Mouse (Mus musculus) stomach, postnatal 0 days (tissue): ENCODE measurements around the gene Foxn3. TPM values are rescaled to one million over a fixed set of nuclear protein-coding genes. Genes with fewer than 3 reads are reported as not detected.

Source experiments
- ATAC-seq: fragments of 200-750 bp; cut with Nextera tagmentation; 2 replicates; pipeline ENCODE4 v1.8.0; 2017; ENCODE audit not compliant: low FRiP score, low TSS enrichment
- DNase-seq: peaks from one replicate; pipeline ENCODE4 v3.0.0-alpha.2; 2016; ENCODE audit warnings: low spot score
- H3K27ac ChIP-seq: fragments of 300-500 bp; sonication (generic); replicated peaks from 2 replicates; pipeline ENCODE4 v1.5.1; 2014; ENCODE audit warnings: mild to moderate bottlenecking, control low read depth
- H3K27me3 ChIP-seq: fragments of 300-500 bp; sonication (generic); 2 replicates; pipeline ENCODE4 v1.6.1; 2014; ENCODE audit warnings: low read length; ENCODE audit not compliant: control insufficient read depth, insufficient read depth
- H3K36me3 ChIP-seq: fragments of 300-500 bp; sonication (generic); 2 replicates; pipeline ENCODE4 v1.6.1; 2014; ENCODE audit warnings: low read length, mixed read lengths; ENCODE audit not compliant: control insufficient read depth, insufficient read depth
- H3K4me1 ChIP-seq: fragments of 300-500 bp; sonication (generic); replicated peaks from 2 replicates; pipeline ENCODE4 v1.6.1; 2014; ENCODE audit warnings: antibody characterized with exemption; ENCODE audit not compliant: control insufficient read depth, insufficient read depth
- H3K4me2 ChIP-seq: fragments of 300-500 bp; sonication (generic); replicated peaks from 2 replicates; pipeline ENCODE4 v1.6.1; 2014; ENCODE audit warnings: low read depth, mild to moderate bottlenecking, control low read depth, moderate library complexity
- H3K4me3 ChIP-seq: fragments of 300-500 bp; sonication (generic); 2 replicates; pipeline ENCODE4 v1.5.1; 2014; ENCODE audit warnings: low read depth, low read length, control low read depth
- H3K9ac ChIP-seq: fragments of 300-500 bp; sonication (generic); 2 replicates; pipeline ENCODE4 v1.6.1; 2014; ENCODE audit warnings: mild to moderate bottlenecking, low read length, control low read depth, mixed read lengths
- H3K9me3 ChIP-seq: fragments of 300-500 bp; sonication (generic); 2 replicates; pipeline ENCODE4 v1.6.1; 2016; ENCODE audit warnings: low read length; ENCODE audit not compliant: control insufficient read depth
- CTCF ChIP-seq: IDR thresholded peaks from 2 replicates; pipeline ENCODE4 v1.5.1; 2016; ENCODE audit warnings: antibody characterized with exemption, low read depth, mild to moderate bottlenecking, moderate library complexity
- EP300 ChIP-seq: optimal IDR thresholded peaks from 2 replicates; pipeline ENCODE3; 2016; ENCODE audit warnings: antibody characterized with exemption
- WGBS: fragments of 180-500 bp; shearing (Covaris S2); extraction: QIAGEN DNeasy Blood & Tissue Kit; methylation state at CpG from one replicate; pipeline ENCODE4 v1.1.7; 2014; 5-methylcytosine and 5-hydroxymethylcytosine counted together
- polyA plus RNA-seq: library from polyadenylated mRNA; unstranded; fragments of >200 nt; fragmentation: Nextera tagmentation; extraction: Ambion mirVana; gene quantifications from 2 replicates; pipeline ENCODE4 v1.2.1, GENCODE M21; 2015

Gene Foxn3
- polyA plus RNA-seq, 1 experiment from 2014 or later, result 40.1 TPM

DNA sequence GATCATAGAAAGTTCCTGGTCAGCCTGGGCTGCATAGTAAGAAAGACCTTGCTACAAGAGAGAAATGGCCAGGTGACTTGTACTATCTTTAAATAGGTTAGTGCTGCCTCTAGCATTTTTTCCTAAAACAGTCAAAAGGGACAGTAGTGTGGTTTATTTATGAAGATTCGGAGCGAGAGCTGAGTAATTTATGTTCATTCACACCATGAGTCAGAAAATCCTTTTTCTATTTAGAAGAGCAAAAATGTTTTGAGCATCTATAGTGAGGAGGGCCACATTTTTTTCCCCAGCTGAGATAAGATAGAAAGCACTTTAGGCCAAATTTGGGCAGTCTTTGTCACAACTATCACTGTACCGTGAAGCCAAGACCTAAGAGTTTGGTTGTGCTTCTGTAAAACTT is 24.0 kb upstream of the Foxn3 start:
- no peaks in the 10 kb centered on the region for H3K27me3 ChIP-seq
- 74% methylated on average over 3 of the region's 3 CpGs for WGBS
- no peak for TF ChIP-seq EP300
- TF ChIP-seq CTCF, result no peak
- H3K36me3 ChIP-seq, result no peaks in the 10 kb centered on the region
- no peak for ATAC-seq
- H3K4me1 ChIP-seq, result no peaks in the 10 kb centered on the region
- H3K4me2 ChIP-seq, result no peak overlapping the region
- no peak for DNase-seq
- H3K4me3 ChIP-seq, result no peak overlapping the region
- H3K9me3 ChIP-seq, result no peaks in the 10 kb centered on the region
- no peak overlapping the region for H3K9ac ChIP-seq
- H3K27ac ChIP-seq, result no peak overlapping the region

DNA sequence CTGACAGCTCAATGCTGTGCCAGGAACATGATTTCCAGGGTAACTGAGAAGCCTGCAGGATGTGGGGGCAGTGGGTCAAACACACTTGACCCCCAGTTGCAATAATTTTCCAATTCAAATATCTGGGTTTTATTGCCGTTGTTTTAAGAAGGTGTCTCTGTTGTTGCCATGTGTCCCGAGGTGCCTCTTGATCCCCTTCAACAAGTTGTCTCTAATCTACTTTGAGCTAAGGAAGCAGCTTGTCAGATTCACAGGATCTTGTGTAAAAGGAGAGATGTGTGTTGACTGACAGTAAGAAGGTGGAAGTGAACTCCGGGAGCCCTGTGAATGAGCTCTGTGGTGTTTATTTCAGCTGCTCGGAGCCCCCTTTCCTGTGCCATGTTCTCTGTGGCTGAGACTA is 16.6 kb upstream of the Foxn3 start:
- 61% methylated on average over 4 of the region's 4 CpGs for WGBS
- no peak overlapping the region for H3K4me2 ChIP-seq
- no peaks in the 10 kb centered on the region for H3K4me1 ChIP-seq
- DNase-seq (no peak), ATAC-seq (no peak)
- H3K4me3 ChIP-seq, result no peak overlapping the region
- no peaks in the 10 kb centered on the region for H3K27me3 ChIP-seq
- H3K9ac ChIP-seq, result no peak overlapping the region
- no peak for TF ChIP-seq CTCF
- no peak overlapping the region for H3K27ac ChIP-seq
- no peaks in the 10 kb centered on the region for H3K9me3 ChIP-seq
- no peaks in the 10 kb centered on the region for H3K36me3 ChIP-seq

DNA sequence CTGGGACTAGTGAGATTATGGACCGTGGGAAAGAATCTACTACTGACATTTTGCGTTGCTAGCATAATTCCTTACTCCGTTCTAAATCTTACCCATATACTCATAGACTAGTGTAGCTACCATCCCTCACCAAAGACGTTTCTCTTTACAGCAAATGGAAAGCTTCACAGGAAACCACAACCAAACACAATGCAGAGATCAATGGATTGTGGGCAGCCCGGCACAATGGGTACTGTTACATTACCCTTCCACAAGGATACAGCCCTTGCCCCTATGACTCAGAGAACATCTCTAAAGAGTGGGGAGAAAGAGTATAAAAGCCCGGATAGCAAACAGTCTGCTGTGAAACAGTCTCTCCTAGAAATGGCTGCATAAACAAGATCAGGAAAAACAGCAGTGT is 13.3 kb upstream of the Foxn3 start:
- TF ChIP-seq EP300 (no peak), CTCF (no peak)
- Histone ChIP-seq H3K27me3 (no peaks in the 10 kb centered on the region), H3K4me2 (no peak overlapping the region), H3K4me1 (no peaks in the 10 kb centered on the region), H3K4me3 (no peak overlapping the region), H3K9ac (no peak overlapping the region), H3K9me3 (no peaks in the 10 kb centered on the region), H3K36me3 (no peaks in the 10 kb centered on the region), H3K27ac (no peak overlapping the region)
- DNase-seq, result no peak
- ATAC-seq, result no peak
- 77% methylated on average over 6 of the region's 6 CpGs for WGBS

DNA sequence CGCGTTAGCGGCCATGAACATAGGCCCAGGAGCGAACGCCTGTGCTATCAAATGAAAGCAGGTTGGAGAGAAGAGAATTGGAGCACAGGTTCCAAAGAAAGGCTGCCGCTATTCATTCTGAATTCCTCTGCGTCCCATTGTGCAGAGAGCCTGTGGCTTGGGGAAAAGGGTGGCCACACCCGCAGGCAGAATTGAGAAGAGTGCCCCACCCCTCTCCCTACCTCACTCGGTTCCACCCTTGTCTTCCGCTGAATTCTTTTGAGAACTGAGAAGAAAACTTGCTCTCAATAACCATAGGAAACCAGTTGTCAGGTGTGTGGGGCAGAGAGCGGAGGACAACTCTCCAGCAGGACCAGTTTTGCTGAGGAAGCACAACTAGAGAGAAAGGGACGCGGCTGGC is 10.9 kb upstream of the Foxn3 start:
- Histone ChIP-seq H3K4me3 (no peak overlapping the region), H3K9ac (no peak overlapping the region), H3K4me1 (no peaks in the 10 kb centered on the region; the same call in 1 of the 2 replicates), H3K9me3 (no peaks in the 10 kb centered on the region), H3K36me3 (no peaks in the 10 kb centered on the region), H3K4me2 (no peak overlapping the region), H3K27ac (no peak overlapping the region), H3K27me3 (no peaks in the 10 kb centered on the region)
- ATAC-seq (no peak), DNase-seq (no peak)
- WGBS, result 44% methylated on average over 13 of the region's 13 CpGs
- TF ChIP-seq EP300, result no peak
- TF ChIP-seq CTCF, result no peak

DNA sequence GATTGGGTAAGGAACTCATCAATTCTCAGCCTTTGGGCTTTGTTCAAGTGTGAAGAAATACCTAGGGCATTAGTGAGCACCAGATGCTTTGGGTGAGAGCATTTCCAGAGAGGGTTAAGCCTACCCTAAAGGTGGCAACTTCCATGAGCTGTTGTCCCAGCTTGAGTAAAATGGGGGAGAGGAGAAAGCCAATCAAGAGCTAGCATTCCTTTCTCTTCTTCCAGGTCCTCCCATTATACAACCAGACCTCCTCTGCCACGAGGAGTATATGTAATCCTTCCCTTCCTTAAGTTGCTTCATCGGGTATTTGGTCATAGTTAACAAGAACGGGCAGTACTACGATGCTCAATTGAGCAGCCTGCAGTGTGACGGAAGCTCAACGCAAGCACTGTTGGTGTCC is 9.7 kb upstream of the Foxn3 start:
- Histone ChIP-seq H3K27ac (no peak overlapping the region), H3K27me3 (no peaks in the 10 kb centered on the region), H3K4me2 (no peak overlapping the region), H3K36me3 (no peaks in the 10 kb centered on the region), H3K4me3 (no peak overlapping the region), H3K9ac (no peak overlapping the region), H3K9me3 (no peaks in the 10 kb centered on the region), H3K4me1 (no peaks in the 10 kb centered on the region; the same call in 1 of the 2 replicates)
- ATAC-seq, result no peak
- TF ChIP-seq EP300 (no peak), CTCF (no peak)
- 91% methylated on average over 6 of the region's 6 CpGs for WGBS
- DNase-seq, result no peak

DNA sequence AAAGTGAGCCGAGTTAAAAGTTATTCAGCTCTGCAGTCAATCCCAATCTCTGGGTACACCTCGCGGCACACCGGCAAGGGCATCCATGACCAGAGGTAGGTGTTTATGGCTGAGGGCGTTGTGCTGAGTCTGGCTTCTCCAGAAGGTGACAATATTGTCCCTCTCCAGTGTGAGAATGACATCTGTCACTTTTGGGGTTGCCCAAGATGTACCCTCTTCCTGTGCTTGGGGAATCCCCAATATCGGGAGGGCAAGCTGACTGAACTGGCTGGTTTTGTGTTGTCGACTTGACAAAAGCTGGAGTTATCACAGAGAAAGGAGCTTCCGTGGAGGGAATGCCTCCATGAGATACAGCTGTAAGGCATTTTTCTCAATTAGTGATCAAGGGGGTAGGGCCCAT is 8.6 kb upstream of the Foxn3 start:
- no peak overlapping the region for H3K27ac ChIP-seq
- H3K4me3 ChIP-seq, result no peak overlapping the region
- no peaks in the 10 kb centered on the region; the same call in 1 of the 2 replicates for H3K4me1 ChIP-seq
- no peaks in the 10 kb centered on the region for H3K36me3 ChIP-seq
- H3K9me3 ChIP-seq, result no peaks in the 10 kb centered on the region
- no peak for ATAC-seq
- H3K4me2 ChIP-seq, result no peak overlapping the region
- no peaks in the 10 kb centered on the region for H3K27me3 ChIP-seq
- WGBS, result 97% methylated on average over 8 of the region's 8 CpGs
- H3K9ac ChIP-seq, result no peak overlapping the region
- no peak for DNase-seq
- no peak for TF ChIP-seq EP300
- TF ChIP-seq CTCF, result no peak
